Comparison of ENCODE assay signal across 9 mouse cellular contexts in the genomic region with DNA sequence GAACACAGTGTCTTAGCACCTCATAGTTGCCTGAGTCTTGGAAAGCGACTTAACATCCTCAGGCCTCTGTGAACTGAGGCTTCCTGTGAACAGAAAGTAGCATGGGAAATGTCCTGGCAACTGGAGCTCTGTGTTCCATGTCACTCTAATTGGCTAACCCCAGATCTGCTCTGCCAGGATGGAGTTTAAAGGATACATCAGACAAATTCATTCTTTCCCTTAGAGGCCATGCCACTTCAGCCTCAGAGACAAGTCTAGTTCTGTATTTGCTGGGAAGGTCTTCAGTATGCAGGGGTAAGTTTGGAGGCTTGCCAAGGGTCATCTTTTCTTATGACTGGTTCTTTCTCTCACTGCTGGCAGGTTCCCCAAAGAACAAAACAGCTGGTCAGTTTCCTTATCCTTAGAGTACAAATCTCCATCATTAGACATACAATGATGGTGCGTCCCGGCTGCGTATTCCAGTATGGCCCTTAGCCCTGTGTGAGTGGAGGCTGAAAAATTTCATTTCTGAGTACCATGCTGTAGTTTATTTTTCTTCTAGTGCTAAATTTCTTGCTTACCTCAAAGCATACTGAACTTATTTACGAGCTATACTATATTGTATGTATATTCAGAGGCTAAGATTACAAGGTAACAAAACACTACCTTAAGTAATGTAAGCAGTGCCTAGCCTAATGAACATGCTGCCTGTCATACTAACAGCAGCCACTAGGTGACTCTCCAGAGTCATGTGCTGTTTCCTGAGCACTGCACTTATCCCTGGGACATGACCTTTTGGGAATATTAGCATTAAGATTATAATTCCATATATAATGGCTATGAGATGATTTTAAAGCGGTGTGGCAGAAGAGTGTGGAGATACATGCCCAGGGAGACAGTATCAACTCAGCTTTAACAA. TPM values are rescaled to one million over a fixed set of nuclear protein-coding genes. Genes with fewer than 3 reads are reported as not detected.
DNase-seq lines count a peak whose midpoint lies in the region; ATAC-seq and TF ChIP-seq lines count a peak whose summit lies in the region.
"Had no signal": no experiment of that assay in that cellular context is flagged by ENCODE, and none has a peak within 500 bp of the region (broad histone marks: within the 10 kb centered on the region; RNA-seq: fewer than 3 reads in every experiment).

No protein-coding gene starts in this region.

- H3K27ac ChIP-seq in embryonic facial prominence, embryonic 11.5 days (replicated peaks; ENCODE audit: low read depth, low read length), result no peak overlapping the region
- H3K27ac ChIP-seq in heart, embryonic 12.5 days (ENCODE audit: poor library complexity, severe bottlenecking), result no peak overlapping the region
- no peak overlapping the region for H3K27ac ChIP-seq in kidney, postnatal 0 days
- H3K27ac ChIP-seq in liver, embryonic 12.5 days, result no peak overlapping the region

- TF ChIP-seq CTCF in kidney, postnatal 0 days (IDR thresholded peaks at IDR 0.05; ENCODE audit: low read depth), result peak; percentile 89

- no peak overlapping the region for H3K4me3 ChIP-seq in embryonic facial prominence, embryonic 11.5 days (ENCODE audit: low read depth, low read length)
- H3K4me3 ChIP-seq in heart, embryonic 12.5 days, result no peak overlapping the region
- no peak overlapping the region for H3K4me3 ChIP-seq in kidney, postnatal 0 days (replicated peaks; ENCODE audit: low read depth, low read length)
- no peak overlapping the region for H3K4me3 ChIP-seq in liver, embryonic 12.5 days

- no peaks in the 10 kb centered on the region for H3K27me3 ChIP-seq in embryonic facial prominence, embryonic 11.5 days (ENCODE audit: control insufficient read depth, insufficient read depth, low read length)
- H3K27me3 ChIP-seq in heart, embryonic 12.5 days (replicated peaks), result no peaks in the 10 kb centered on the region
- no peaks in the 10 kb centered on the region for H3K27me3 ChIP-seq in kidney, postnatal 0 days (ENCODE audit: insufficient read depth, low read length)
- H3K27me3 ChIP-seq in liver, embryonic 12.5 days (replicated peaks), result no peaks in the 10 kb centered on the region

- DNase-seq in ES-CJ7 (ENCODE audit: low read depth, low spot score), result peak; percentile 73
- DNase-seq in adrenal gland, postnatal 14 days, result peak; percentile 74
- peak; percentile 75 for DNase-seq in embryonic facial prominence, embryonic 11.5 days (ENCODE audit: low spot score)
- DNase-seq in kidney, postnatal 0 days (ENCODE audit: low spot score), result peak; percentile 73
- DNase-seq in neural tube, embryonic 10.5 days (ENCODE audit: extremely low spot score, low spot score), result peak; percentile 34
- peak; percentile 23 for DNase-seq in testis, postnatal 14 days (ENCODE audit: low spot score)

- H3K9me3 ChIP-seq in embryonic facial prominence, embryonic 11.5 days (replicated peaks; ENCODE audit: control insufficient read depth, low read length), result no peaks in the 10 kb centered on the region
- H3K9me3 ChIP-seq in heart, embryonic 12.5 days (replicated peaks), result no peaks in the 10 kb centered on the region
- no peaks in the 10 kb centered on the region for H3K9me3 ChIP-seq in kidney, postnatal 0 days (replicated peaks; ENCODE audit: low read length)
- no peaks in the 10 kb centered on the region for H3K9me3 ChIP-seq in liver, embryonic 12.5 days (replicated peaks)

- 64% methylated on average over 6 of the region's 6 CpGs for WGBS in embryonic facial prominence, embryonic 11.5 days
- 58% methylated on average over 6 of the region's 6 CpGs for WGBS in heart, embryonic 12.5 days
- WGBS in kidney, postnatal 0 days, result 67% methylated on average over 6 of the region's 6 CpGs
- WGBS in liver, embryonic 12.5 days (ENCODE audit: insufficient replicate concordance), result 64% methylated on average over 6 of the region's 6 CpGs

- H3K9ac ChIP-seq in embryonic facial prominence, embryonic 11.5 days (replicated peaks; ENCODE audit: low read length), result no peak overlapping the region
- no peak overlapping the region for H3K9ac ChIP-seq in heart, embryonic 12.5 days
- H3K9ac ChIP-seq in kidney, postnatal 0 days (ENCODE audit: low read depth, low read length), result no peak overlapping the region
- no peak overlapping the region for H3K9ac ChIP-seq in liver, embryonic 12.5 days

- H3K4me2 ChIP-seq in embryonic facial prominence, embryonic 11.5 days (ENCODE audit: low read depth, low read length), result no peak overlapping the region
- no peak overlapping the region for H3K4me2 ChIP-seq in heart, embryonic 12.5 days
- no peak overlapping the region for H3K4me2 ChIP-seq in kidney, postnatal 0 days (ENCODE audit: low read length)
- no peak overlapping the region for H3K4me2 ChIP-seq in liver, embryonic 12.5 days

- H3K36me3 ChIP-seq in embryonic facial prominence, embryonic 11.5 days (replicated peaks; ENCODE audit: control insufficient read depth, insufficient read depth, low read depth, low read length), result no peaks in the 10 kb centered on the region; the same call in 1 of the 2 replicates
- peaks cover 33% of the 10 kb centered on the region for H3K36me3 ChIP-seq in heart, embryonic 12.5 days
- H3K36me3 ChIP-seq in kidney, postnatal 0 days (ENCODE audit: insufficient read depth, low read length), result peaks cover 33% of the 10 kb centered on the region
- peaks cover 41% of the 10 kb centered on the region for H3K36me3 ChIP-seq in liver, embryonic 12.5 days

- ATAC-seq in embryonic facial prominence, embryonic 11.5 days (replicated peaks; ENCODE audit: insufficient number of reproducible peaks, low FRiP score, low TSS enrichment, low read depth), result peak; percentile 72; the same call in 1 of the 2 replicates
- peak; percentile 60; the same call in 1 of the 2 replicates for ATAC-seq in heart, embryonic 12.5 days (ENCODE audit: insufficient number of reproducible peaks, low FRiP score)
- peak; percentile 78 for ATAC-seq in kidney, postnatal 0 days (replicated peaks; ENCODE audit: low FRiP score, low read depth)
- ATAC-seq in liver, embryonic 12.5 days, result peak; percentile 72

- no peaks in the 10 kb centered on the region for H3K4me1 ChIP-seq in embryonic facial prominence, embryonic 11.5 days (ENCODE audit: control insufficient read depth, insufficient read depth, low read length)
- H3K4me1 ChIP-seq in heart, embryonic 12.5 days (replicated peaks), result no peaks in the 10 kb centered on the region; the same call in 1 of the 2 replicates
- H3K4me1 ChIP-seq in kidney, postnatal 0 days (replicated peaks; ENCODE audit: insufficient read depth, low read length), result no peaks in the 10 kb centered on the region
- H3K4me1 ChIP-seq in liver, embryonic 12.5 days, result no peaks in the 10 kb centered on the region

RNA-seq across cellular contexts. Expression of a gene that starts 11.0 kb away (rescaled TPM):
- total RNA-seq in adrenal gland, postnatal 14 days (2021), result 216 and 263 TPM in 2 replicates
- 17.5 and 19.4 TPM in 2 replicates for polyA plus RNA-seq in embryonic facial prominence, embryonic 11.5 days (2014; fragmentation: Nextera tagmentation; extraction: Ambion mirVana)
- 44.3 and 44.4 TPM in 2 replicates for polyA plus RNA-seq in heart, embryonic 12.5 days (2016; fragmentation: Nextera tagmentation; extraction: Ambion mirVana)
- polyA plus RNA-seq in kidney, postnatal 0 days (2015; fragmentation: Nextera tagmentation; extraction: Ambion mirVana), result 126 and 139 TPM in 2 replicates
- 37.8 and 38.0 TPM in 2 replicates for polyA plus RNA-seq in liver, embryonic 12.5 days (2016; fragmentation: Nextera tagmentation; extraction: Ambion mirVana)

RNA-seq across cellular contexts. Expression of a gene that starts 31.6 kb away (rescaled TPM):
- not detected in 2 replicates for total RNA-seq in adrenal gland, postnatal 14 days (2021)
- not detected in 2 replicates for polyA plus RNA-seq in embryonic facial prominence, embryonic 11.5 days (2014; fragmentation: Nextera tagmentation; extraction: Ambion mirVana)
- not detected in 2 replicates for polyA plus RNA-seq in heart, embryonic 12.5 days (2016; fragmentation: Nextera tagmentation; extraction: Ambion mirVana)
- 96.6 and 98.5 TPM in 2 replicates for polyA plus RNA-seq in kidney, postnatal 0 days (2015; fragmentation: Nextera tagmentation; extraction: Ambion mirVana)
- polyA plus RNA-seq in liver, embryonic 12.5 days (2016; fragmentation: Nextera tagmentation; extraction: Ambion mirVana), result not detected in 2 replicates
- polyA plus RNA-seq: large intestine, adult 2 months had no signal

RNA-seq across cellular contexts. Expression of a gene that starts 33.7 kb away (rescaled TPM):
- not detected in 2 replicates for total RNA-seq in adrenal gland, postnatal 14 days (2021)
- not detected in 2 replicates for polyA plus RNA-seq in embryonic facial prominence, embryonic 11.5 days (2014; fragmentation: Nextera tagmentation; extraction: Ambion mirVana)
- not detected in 2 replicates for polyA plus RNA-seq in heart, embryonic 12.5 days (2016; fragmentation: Nextera tagmentation; extraction: Ambion mirVana)
- not detected in 2 replicates for polyA plus RNA-seq in kidney, postnatal 0 days (2015; fragmentation: Nextera tagmentation; extraction: Ambion mirVana)
- not detected in 2 replicates for polyA plus RNA-seq in liver, embryonic 12.5 days (2016; fragmentation: Nextera tagmentation; extraction: Ambion mirVana)

RNA-seq across cellular contexts. Expression of a gene that starts 37.0 kb away (rescaled TPM):
- total RNA-seq in adrenal gland, postnatal 14 days (2021), result 1.1 TPM in 1 of 2 replicates, not detected in the other
- 0.36 TPM in 1 of 2 replicates, not detected in the other for polyA plus RNA-seq in embryonic facial prominence, embryonic 11.5 days (2014; fragmentation: Nextera tagmentation; extraction: Ambion mirVana)
- polyA plus RNA-seq in heart, embryonic 12.5 days (2016; fragmentation: Nextera tagmentation; extraction: Ambion mirVana), result 0.42 and 0.46 TPM in 2 replicates
- not detected in 2 replicates for polyA plus RNA-seq in kidney, postnatal 0 days (2015; fragmentation: Nextera tagmentation; extraction: Ambion mirVana)
- 0.74 and 0.83 TPM in 2 replicates for polyA plus RNA-seq in liver, embryonic 12.5 days (2016; fragmentation: Nextera tagmentation; extraction: Ambion mirVana)
- polyA plus RNA-seq: large intestine, adult 2 months had no signal

RNA-seq across cellular contexts. Expression of a gene that starts 47.6 kb away (rescaled TPM):
- total RNA-seq in adrenal gland, postnatal 14 days (2021), result 3.0 TPM in 1 of 2 replicates, not detected in the other
- not detected in 2 replicates for polyA plus RNA-seq in embryonic facial prominence, embryonic 11.5 days (2014; fragmentation: Nextera tagmentation; extraction: Ambion mirVana)
- polyA plus RNA-seq in heart, embryonic 12.5 days (2016; fragmentation: Nextera tagmentation; extraction: Ambion mirVana), result 0.23 TPM in 1 of 2 replicates, not detected in the other
- 0.32 and 0.45 TPM in 2 replicates for polyA plus RNA-seq in kidney, postnatal 0 days (2015; fragmentation: Nextera tagmentation; extraction: Ambion mirVana)
- polyA plus RNA-seq in liver, embryonic 12.5 days (2016; fragmentation: Nextera tagmentation; extraction: Ambion mirVana), result 0.18 and 0.83 TPM in 2 replicates

Comparison
In these comparisons a context has a peak if more than half of its experiments do, and no peak if none do; other contexts are left out.
1. DNase-seq: peak in every context shown above with its lines; median percentile 75 in embryonic facial prominence, embryonic 11.5 days; 74 in adrenal gland, postnatal 14 days; 73 in ES-CJ7; 73 in kidney, postnatal 0 days; 34 in neural tube, embryonic 10.5 days; 23 in testis, postnatal 14 days.
2. RNA of a gene that starts 31.6 kb away (polyA plus RNA-seq): 96.6 to 98.5 TPM in kidney, postnatal 0 days; not detected in embryonic facial prominence, embryonic 11.5 days, not detected in heart, embryonic 12.5 days and not detected in liver, embryonic 12.5 days; every median in the first group is over 10 times any median in the second.
3. Peak in every context shown above with its lines, with median percentiles within 50 percentile points of each other: ATAC-seq.